Mouse (Mus musculus) liver, adult 2 months (tissue): Measurements from ENCODE around the gene Mamld1. TPM values are rescaled to one million over a fixed set of nuclear protein-coding genes. Genes with fewer than 3 reads are reported as not detected.
A peak's percentile ranks its signal among the peaks of the same experiment; 100 is the strongest.
"Not testable (repeated sequence)": the region's sequence is repeated elsewhere in the genome, so short reads cannot be mapped to it uniquely, and the experiment has no call there.

ENCODE experiments used
- DNase-seq: peaks from one replicate; pipeline ENCODE4 v3.0.0-alpha.2; 2011; ENCODE audit warnings: low read depth, low spot score; ENCODE audit errors: extremely low read depth
- H3K27ac ChIP-seq: fragments of 200-500 bp; replicated peaks from 2 replicates; pipeline ENCODE4 v1.5.1; 2012; ENCODE audit warnings: low read depth, mild to moderate bottlenecking, control low read depth, inconsistent platforms, low read length; ENCODE audit not compliant: insufficient read depth
- H3K27me3 ChIP-seq: fragments of 200-500 bp; 2 replicates; pipeline ENCODE4 v1.6.1; 2012; ENCODE audit warnings: mild to moderate bottlenecking, moderate library complexity, low read length, inconsistent platforms; ENCODE audit not compliant: control insufficient read depth, insufficient read depth
- H3K36me3 ChIP-seq: fragments of 200-500 bp; 2 replicates; pipeline ENCODE4 v1.6.1; 2012; ENCODE audit warnings: low read length, inconsistent platforms; ENCODE audit not compliant: control insufficient read depth, insufficient read depth
- H3K4me1 ChIP-seq: fragments of 200-500 bp; 2 replicates; pipeline ENCODE4 v1.6.1; 2011; ENCODE audit warnings: low read length; ENCODE audit not compliant: control insufficient read depth, insufficient read depth
- H3K4me3 ChIP-seq: fragments of 200-500 bp; 2 replicates; pipeline ENCODE4 v1.5.1; 2011; ENCODE audit warnings: low read depth, mild to moderate bottlenecking, control low read depth, low read length, moderate library complexity; ENCODE audit not compliant: insufficient read depth
- H3K79me2 ChIP-seq: fragments of 200-500 bp; 2 replicates; pipeline ENCODE4 v1.6.1; 2012; ENCODE audit warnings: inconsistent platforms, mild to moderate bottlenecking, low read length, moderate library complexity; ENCODE audit not compliant: control insufficient read depth, insufficient read depth
- H3K9ac ChIP-seq: fragments of 200-500 bp; 2 replicates; pipeline ENCODE4 v1.6.1; 2012; ENCODE audit warnings: low read depth, mild to moderate bottlenecking, control low read depth, inconsistent platforms, low read length
- CTCF ChIP-seq: fragments of 200-500 bp; IDR thresholded peaks from 2 replicates; pipeline ENCODE4 v1.5.1; 2011; ENCODE audit warnings: low read depth, low read length, control low read depth
- POLR2A ChIP-seq: fragments of 200-500 bp; IDR thresholded peaks from 2 replicates; pipeline ENCODE4 v1.6.1; 2011; ENCODE audit warnings: low read length, control low read depth; ENCODE audit not compliant: insufficient read depth; ENCODE audit errors: extremely low read depth
- WGBS: fragments of 180-500 bp; shearing (Covaris S2); methylation state at CpG from one replicate; pipeline ENCODE4 v1.1.7; 2018; 5-methylcytosine and 5-hydroxymethylcytosine counted together
- polyA plus RNA-seq: library from polyadenylated mRNA; depleted of rRNA; stranded (reverse); fragments of >200 nt; gene quantifications from 2 replicates; pipeline ENCODE4 v1.2.3, GENCODE M21; 2012; rRNA removed
- total RNA-seq: library from RNA; depleted of rRNA; stranded (reverse); fragments of >200 nt; gene quantifications from 2 replicates; pipeline ENCODE4 v1.2.3, GENCODE M21; 2014; rRNA removed

Mamld1 gene
- total RNA-seq (0.27 and 0.37 TPM in 2 replicates), polyA plus RNA-seq (0.24 and 0.27 TPM in 2 replicates)

- Histone ChIP-seq H3K4me1 (peaks cover 8% of the 10 kb centered on the region; the same call in 1 of the 2 replicates), H3K79me2 (no peaks in the 10 kb centered on the region), H3K27ac (no peak within 1 kb of the TSS), H3K27me3 (0 out of 2 replicates have a peak, but pooled peaks cover 2% of the 10 kb centered on the region), H3K4me3 (peak within 1 kb of the TSS; percentile 70), H3K9ac (peak within 1 kb of the TSS; percentile 66), H3K36me3 (no peaks in the 10 kb centered on the region)
- peak; percentile 27 for DNase-seq
- TF ChIP-seq CTCF (no peak), POLR2A (0 out of 2 replicates have a peak, but pooled peaks have one; percentile 9)
- WGBS: under 1% methylated on average over 48 of the region's 50 CpGs
Measured at GRCm38 (mm10) chrX:71049864-71050576, at the start of gene Mamld1. Mamld1 (plus strand) TSS chrX:71050256.

DNA sequence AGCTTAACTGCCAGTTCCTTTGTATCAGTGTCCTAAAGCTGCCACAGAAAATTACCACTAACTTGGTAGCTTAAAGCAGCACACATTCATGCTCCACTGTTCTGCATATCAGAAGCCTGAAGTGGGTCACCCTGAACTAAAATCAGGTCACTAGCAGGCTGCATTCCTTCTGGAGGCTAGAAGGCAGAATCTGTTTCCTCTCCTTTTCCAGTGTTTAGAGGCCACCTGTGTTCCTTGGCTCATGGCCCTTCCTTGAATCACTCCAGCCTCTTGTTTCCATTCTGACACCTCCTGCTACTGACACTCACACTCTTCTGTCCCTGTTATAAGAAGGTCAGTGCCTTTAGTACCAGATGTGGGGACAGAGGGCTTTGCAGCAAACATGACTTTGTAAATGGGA is 25.3 kb upstream of the Mamld1 start:
- Histone ChIP-seq H3K27me3 (no peaks in the 10 kb centered on the region), H3K27ac (no peak overlapping the region), H3K4me3 (no peak overlapping the region), H3K9ac (no peak overlapping the region), H3K36me3 (no peaks in the 10 kb centered on the region), H3K4me1 (no peaks in the 10 kb centered on the region), H3K79me2 (no peaks in the 10 kb centered on the region)
- DNase-seq: no peak
- no peak for TF ChIP-seq CTCF
- no peak for TF ChIP-seq POLR2A

- Histone ChIP-seq H3K4me1 (no peaks in the 10 kb centered on the region), H3K4me3 (no peak overlapping the region), H3K27me3 (no peaks in the 10 kb centered on the region), H3K9ac (no peak overlapping the region), H3K36me3 (no peaks in the 10 kb centered on the region), H3K79me2 (no peaks in the 10 kb centered on the region), H3K27ac (no peak overlapping the region)
- DNase-seq: no peak
- WGBS: 89% methylated on average over 4 of the region's 4 CpGs
- TF ChIP-seq CTCF: no peak
- no peak for TF ChIP-seq POLR2A
Measured at GRCm38 (mm10) chrX:71028007-71028406, 22.0 kb upstream of the Mamld1 start.

GRCm38 (mm10) chrX:71028976-71029375 is 21.1 kb upstream of the Mamld1 start:
- 88% methylated on average over 1 of the region's 1 CpGs for WGBS
- not testable (repeated sequence) for H3K79me2 ChIP-seq, H3K27ac ChIP-seq, H3K36me3 ChIP-seq, H3K4me1 ChIP-seq, H3K9ac ChIP-seq, H3K27me3 ChIP-seq, DNase-seq, H3K4me3 ChIP-seq

DNA sequence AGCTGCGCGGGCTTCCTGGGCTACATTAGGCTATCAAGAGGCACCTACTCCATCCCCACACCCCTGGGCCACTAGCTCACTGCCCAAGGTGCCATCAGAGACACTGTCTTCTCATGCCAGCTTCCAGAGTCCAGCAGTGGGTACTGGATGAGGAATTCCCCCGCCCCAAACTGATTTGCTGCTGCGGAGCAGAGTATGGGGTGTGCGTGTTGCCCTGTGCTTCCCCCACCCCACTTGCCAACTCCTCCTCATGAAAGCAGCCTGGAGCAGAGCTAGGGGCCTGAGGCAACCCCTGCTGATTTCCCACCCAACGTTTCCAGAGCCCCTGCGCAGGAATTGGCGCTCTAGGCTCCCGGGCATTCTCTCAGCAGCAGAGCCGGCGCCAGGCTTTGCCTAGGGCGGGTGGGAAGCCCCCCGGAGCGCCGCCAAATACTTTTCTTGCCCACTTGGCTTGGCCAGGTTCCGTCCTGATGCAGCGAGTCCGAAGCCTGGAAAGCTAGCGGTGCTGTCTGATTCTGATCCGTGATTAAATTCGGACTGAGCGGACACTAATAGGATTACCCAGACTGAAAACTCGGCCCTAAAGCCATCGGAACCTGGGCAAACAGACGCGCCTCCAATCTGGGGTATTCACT is 738 bp downstream of the Mamld1 start:
- TF ChIP-seq POLR2A (no peak), CTCF (no peak)
- Histone ChIP-seq H3K4me3 (peak overlapping the region; percentile 70), H3K27ac (no peak overlapping the region), H3K79me2 (no peaks in the 10 kb centered on the region), H3K9ac (peak overlapping the region; percentile 49), H3K4me1 (peaks cover 8% of the 10 kb centered on the region; the same call in 1 of the 2 replicates), H3K36me3 (no peaks in the 10 kb centered on the region), H3K27me3 (0 out of 2 replicates have a peak, but pooled peaks cover 2% of the 10 kb centered on the region)
- DNase-seq: no peak
- WGBS: 3% methylated on average over 26 of the region's 26 CpGs
